Mouse (Mus musculus) spleen, adult 2 months (tissue): ENCODE data around the gene Plekho1.

Experiments
- CTCF ChIP-seq: fragments of 200-500 bp; IDR thresholded peaks from 2 replicates; pipeline ENCODE4 v1.5.1; 2011; ENCODE audit warnings: mild to moderate bottlenecking, inconsistent platforms; ENCODE audit not compliant: insufficient read depth, insufficient read length, insufficient replicate concordance; ENCODE audit errors: extremely low read depth
- POLR2A ChIP-seq: fragments of 200-500 bp; IDR thresholded peaks from 2 replicates; pipeline ENCODE4 v1.6.1; 2011; ENCODE audit warnings: low read depth, low read length, inconsistent platforms

GRCm38 (mm10) chr3:95999308-96000079 is 3.7 kb upstream of the Plekho1 start:
- TF ChIP-seq POLR2A (no peak), CTCF (no peak)
